Mouse (Mus musculus) stomach, postnatal 0 days (tissue): ENCODE results near the gene Gmppa. TPM values are rescaled to one million over a fixed set of nuclear protein-coding genes. Genes with fewer than 3 reads are reported as not detected.

Source experiments
- ATAC-seq: fragments of 200-750 bp; cut with Nextera tagmentation; 2 replicates; pipeline ENCODE4 v1.8.0; 2017; ENCODE audit not compliant: low FRiP score, low TSS enrichment
- DNase-seq: peaks from one replicate; pipeline ENCODE4 v3.0.0-alpha.2; 2016; ENCODE audit warnings: low spot score
- H3K27ac ChIP-seq: fragments of 300-500 bp; sonication (generic); replicated peaks from 2 replicates; pipeline ENCODE4 v1.5.1; 2014; ENCODE audit warnings: mild to moderate bottlenecking, control low read depth
- H3K27me3 ChIP-seq: fragments of 300-500 bp; sonication (generic); 2 replicates; pipeline ENCODE4 v1.6.1; 2014; ENCODE audit warnings: low read length; ENCODE audit not compliant: control insufficient read depth, insufficient read depth
- H3K36me3 ChIP-seq: fragments of 300-500 bp; sonication (generic); 2 replicates; pipeline ENCODE4 v1.6.1; 2014; ENCODE audit warnings: low read length, mixed read lengths; ENCODE audit not compliant: control insufficient read depth, insufficient read depth
- H3K4me1 ChIP-seq: fragments of 300-500 bp; sonication (generic); replicated peaks from 2 replicates; pipeline ENCODE4 v1.6.1; 2014; ENCODE audit warnings: antibody characterized with exemption; ENCODE audit not compliant: control insufficient read depth, insufficient read depth
- H3K4me2 ChIP-seq: fragments of 300-500 bp; sonication (generic); replicated peaks from 2 replicates; pipeline ENCODE4 v1.6.1; 2014; ENCODE audit warnings: low read depth, mild to moderate bottlenecking, control low read depth, moderate library complexity
- H3K4me3 ChIP-seq: fragments of 300-500 bp; sonication (generic); 2 replicates; pipeline ENCODE4 v1.5.1; 2014; ENCODE audit warnings: low read depth, low read length, control low read depth
- H3K9ac ChIP-seq: fragments of 300-500 bp; sonication (generic); 2 replicates; pipeline ENCODE4 v1.6.1; 2014; ENCODE audit warnings: mild to moderate bottlenecking, low read length, control low read depth, mixed read lengths
- H3K9me3 ChIP-seq: fragments of 300-500 bp; sonication (generic); 2 replicates; pipeline ENCODE4 v1.6.1; 2016; ENCODE audit warnings: low read length; ENCODE audit not compliant: control insufficient read depth
- CTCF ChIP-seq: IDR thresholded peaks from 2 replicates; pipeline ENCODE4 v1.5.1; 2016; ENCODE audit warnings: antibody characterized with exemption, low read depth, mild to moderate bottlenecking, moderate library complexity
- EP300 ChIP-seq: optimal IDR thresholded peaks from 2 replicates; pipeline ENCODE3; 2016; ENCODE audit warnings: antibody characterized with exemption
- WGBS: fragments of 180-500 bp; shearing (Covaris S2); extraction: QIAGEN DNeasy Blood & Tissue Kit; methylation state at CpG from one replicate; pipeline ENCODE4 v1.1.7; 2014; 5-methylcytosine and 5-hydroxymethylcytosine counted together
- polyA plus RNA-seq: library from polyadenylated mRNA; unstranded; fragments of >200 nt; fragmentation: Nextera tagmentation; extraction: Ambion mirVana; gene quantifications from 2 replicates; pipeline ENCODE4 v1.2.1, GENCODE M21; 2015

Gmppa gene
- polyA plus RNA-seq, 1 experiment from 2014 or later = 85.2 TPM

DNA sequence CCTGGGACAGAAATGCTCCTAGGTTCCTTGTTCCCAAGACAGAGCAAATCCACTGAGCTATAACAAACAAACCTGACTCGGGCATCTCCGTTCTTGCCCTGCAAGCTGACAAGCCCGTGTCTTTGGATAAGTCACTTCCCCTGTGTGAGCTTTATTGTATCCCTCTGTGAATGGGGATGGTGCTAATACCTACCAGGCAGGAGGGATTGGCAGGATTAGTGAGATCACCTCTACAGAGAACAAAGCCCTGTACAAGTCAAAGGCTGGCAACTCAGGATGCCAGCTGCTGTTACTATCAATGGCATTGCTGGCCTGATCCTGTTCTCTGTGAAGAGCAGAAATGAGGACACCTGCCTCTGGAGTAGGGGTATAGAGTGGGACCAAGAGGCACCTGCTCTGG, 30.2 kb upstream of the Gmppa start:
- Histone ChIP-seq H3K36me3 (peaks cover 3% of the 10 kb centered on the region; the same call in 1 of the 2 replicates), H3K27ac (no peak overlapping the region), H3K4me2 (no peak overlapping the region), H3K9ac (no peak overlapping the region), H3K9me3 (no peaks in the 10 kb centered on the region), H3K27me3 (no peaks in the 10 kb centered on the region), H3K4me1 (no peaks in the 10 kb centered on the region), H3K4me3 (no peak overlapping the region)
- 68% methylated on average over 3 of the region's 3 CpGs for WGBS
- ATAC-seq (no peak), DNase-seq (no peak)
- TF ChIP-seq CTCF = no peak
- TF ChIP-seq EP300 = no peak

DNA sequence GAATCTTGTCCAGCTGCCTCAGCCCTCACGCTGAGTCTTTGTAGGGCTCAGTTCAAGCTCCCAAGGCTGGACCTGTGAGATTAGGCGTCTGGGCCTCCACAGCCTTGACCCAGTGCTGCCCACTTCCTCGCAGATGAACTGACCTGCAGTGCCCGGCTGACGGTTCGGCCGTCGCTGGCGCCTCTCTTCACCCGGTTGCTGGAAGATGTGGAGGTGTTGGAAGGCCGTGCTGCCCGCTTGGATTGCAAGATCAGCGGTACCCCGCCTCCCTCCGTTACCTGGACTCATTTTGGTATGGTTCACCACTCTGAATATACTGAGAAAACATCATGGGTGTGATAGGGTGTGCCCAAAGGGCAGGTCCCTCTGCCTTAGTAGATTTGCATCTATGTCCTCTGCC, 29.6 kb upstream of the Gmppa start:
- Histone ChIP-seq H3K9ac (no peak overlapping the region), H3K9me3 (no peaks in the 10 kb centered on the region), H3K36me3 (peaks cover 3% of the 10 kb centered on the region; the same call in 1 of the 2 replicates), H3K4me3 (no peak overlapping the region), H3K27ac (no peak overlapping the region), H3K27me3 (no peaks in the 10 kb centered on the region), H3K4me1 (no peaks in the 10 kb centered on the region), H3K4me2 (no peak overlapping the region)
- ATAC-seq (no peak), DNase-seq (no peak)
- no peak for TF ChIP-seq CTCF
- no peak for TF ChIP-seq EP300
- WGBS = 93% methylated on average over 15 of the region's 15 CpGs

DNA sequence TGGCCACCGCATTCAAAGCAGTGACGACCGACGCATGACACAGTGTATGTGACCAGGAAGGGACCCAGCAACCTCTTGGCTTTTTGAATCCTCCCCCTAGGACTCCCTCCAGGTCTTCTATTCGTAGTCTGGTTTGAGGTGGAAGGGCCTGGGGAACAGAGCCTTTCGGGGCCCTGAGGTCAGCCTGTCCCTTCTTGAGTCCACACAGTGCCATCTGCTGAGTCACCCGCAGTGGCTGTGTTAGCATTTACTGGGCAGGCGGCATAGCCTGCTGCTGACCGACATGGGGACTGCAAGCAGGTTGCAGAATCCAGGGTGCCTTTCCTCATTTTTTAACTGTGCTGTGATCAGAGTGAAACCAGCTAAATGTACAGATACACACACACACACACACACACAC, 28.7 kb upstream of the Gmppa start:
- Histone ChIP-seq H3K9ac (no peak overlapping the region), H3K4me3 (no peak overlapping the region), H3K4me1 (no peaks in the 10 kb centered on the region), H3K36me3 (peaks cover 3% of the 10 kb centered on the region; the same call in 1 of the 2 replicates), H3K27me3 (no peaks in the 10 kb centered on the region), H3K9me3 (no peaks in the 10 kb centered on the region), H3K4me2 (no peak overlapping the region), H3K27ac (no peak overlapping the region)
- TF ChIP-seq EP300 = no peak
- no peak for TF ChIP-seq CTCF
- DNase-seq = no peak
- ATAC-seq = no peak
- WGBS = 87% methylated on average over 9 of the region's 9 CpGs

DNA sequence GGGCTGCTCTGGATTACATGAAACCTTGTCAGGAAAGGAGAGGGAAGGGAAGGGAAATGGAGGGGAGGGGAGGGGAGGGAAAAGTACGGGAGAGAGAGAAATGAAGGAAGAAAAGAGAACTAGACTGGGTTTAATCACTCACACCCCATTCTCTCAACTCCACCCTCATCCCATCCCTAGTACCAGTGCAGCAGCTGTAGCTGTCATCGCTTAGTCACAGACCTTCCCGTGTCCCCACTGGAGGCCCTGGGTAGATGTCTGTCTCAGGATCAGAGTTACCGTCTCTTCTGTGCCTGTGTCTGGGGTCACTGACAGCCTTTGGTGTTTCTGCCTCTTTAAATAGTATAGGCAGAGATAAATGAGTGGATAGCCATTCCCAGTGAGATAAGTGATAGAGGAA, 27.5 kb upstream of the Gmppa start:
- Histone ChIP-seq H3K4me3 (no peak overlapping the region), H3K9ac (no peak overlapping the region), H3K27ac (no peak overlapping the region), H3K4me1 (no peaks in the 10 kb centered on the region), H3K4me2 (no peak overlapping the region), H3K9me3 (no peaks in the 10 kb centered on the region), H3K36me3 (peaks cover 3% of the 10 kb centered on the region; the same call in 1 of the 2 replicates), H3K27me3 (no peaks in the 10 kb centered on the region)
- no peak for TF ChIP-seq EP300
- no peak for TF ChIP-seq CTCF
- ATAC-seq = no peak
- WGBS = 68% methylated on average over 4 of the region's 4 CpGs
- no peak for DNase-seq

DNA sequence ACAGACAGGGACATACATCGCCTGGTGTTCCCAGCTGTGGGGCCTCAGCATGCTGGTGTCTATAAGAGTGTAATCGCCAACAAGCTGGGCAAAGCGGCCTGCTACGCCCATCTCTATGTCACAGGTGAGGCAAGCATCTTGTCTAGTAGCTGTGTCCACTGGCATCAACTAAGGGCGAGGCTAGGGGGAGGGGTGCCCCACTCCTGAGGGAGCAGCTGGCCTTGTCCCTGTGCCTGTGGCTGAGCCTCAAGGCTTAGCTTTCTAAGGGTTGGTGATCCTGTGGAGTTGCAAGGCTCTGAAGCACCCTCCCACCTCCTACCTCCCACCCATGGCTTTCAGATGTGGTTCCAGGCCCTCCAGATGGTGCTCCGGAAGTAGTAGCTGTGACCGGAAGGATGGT, 25.8 kb upstream of the Gmppa start:
- no peak overlapping the region for H3K27ac ChIP-seq
- DNase-seq = no peak
- WGBS = 87% methylated on average over 7 of the region's 7 CpGs
- no peak for TF ChIP-seq CTCF
- no peak for TF ChIP-seq EP300
- H3K27me3 ChIP-seq = no peaks in the 10 kb centered on the region
- peaks cover 3% of the 10 kb centered on the region; the same call in 1 of the 2 replicates for H3K36me3 ChIP-seq
- H3K4me2 ChIP-seq = no peak overlapping the region
- no peak overlapping the region for H3K4me3 ChIP-seq
- no peaks in the 10 kb centered on the region for H3K9me3 ChIP-seq
- H3K9ac ChIP-seq = no peak overlapping the region
- no peaks in the 10 kb centered on the region for H3K4me1 ChIP-seq
- ATAC-seq = no peak

DNA sequence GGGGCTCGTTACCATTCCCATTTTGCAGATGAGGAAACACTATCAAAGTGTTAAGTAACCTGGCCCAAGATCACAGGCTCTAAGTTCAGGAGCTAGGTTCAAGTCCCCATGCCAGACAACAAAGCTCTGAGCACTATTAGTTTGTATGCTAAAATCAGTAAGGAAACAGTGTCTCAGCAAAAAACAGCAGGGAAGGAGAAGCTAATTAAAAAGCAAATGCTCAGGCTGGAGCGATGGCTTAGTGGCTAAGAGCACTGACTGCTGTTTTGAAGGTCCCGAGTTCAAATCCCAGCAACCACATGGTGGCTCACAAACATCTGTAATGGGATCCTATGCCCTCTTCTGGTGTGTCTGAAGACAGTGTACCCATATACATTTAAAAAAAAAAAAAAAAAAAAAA, 23.5 kb upstream of the Gmppa start:
- no peaks in the 10 kb centered on the region for H3K27me3 ChIP-seq
- no peaks in the 10 kb centered on the region for H3K36me3 ChIP-seq
- WGBS = 90% methylated on average over 3 of the region's 3 CpGs
- no peak overlapping the region for H3K27ac ChIP-seq
- no peak overlapping the region for H3K4me2 ChIP-seq
- DNase-seq (no peak), ATAC-seq (no peak)
- H3K4me1 ChIP-seq = no peaks in the 10 kb centered on the region
- H3K4me3 ChIP-seq = no peak overlapping the region
- H3K9me3 ChIP-seq = no peaks in the 10 kb centered on the region
- TF ChIP-seq CTCF (no peak), EP300 (no peak)
- no peak overlapping the region for H3K9ac ChIP-seq
